Mouse (Mus musculus): ENCODE data around the gene Zfp658.

Zfp658 gene

DNA sequence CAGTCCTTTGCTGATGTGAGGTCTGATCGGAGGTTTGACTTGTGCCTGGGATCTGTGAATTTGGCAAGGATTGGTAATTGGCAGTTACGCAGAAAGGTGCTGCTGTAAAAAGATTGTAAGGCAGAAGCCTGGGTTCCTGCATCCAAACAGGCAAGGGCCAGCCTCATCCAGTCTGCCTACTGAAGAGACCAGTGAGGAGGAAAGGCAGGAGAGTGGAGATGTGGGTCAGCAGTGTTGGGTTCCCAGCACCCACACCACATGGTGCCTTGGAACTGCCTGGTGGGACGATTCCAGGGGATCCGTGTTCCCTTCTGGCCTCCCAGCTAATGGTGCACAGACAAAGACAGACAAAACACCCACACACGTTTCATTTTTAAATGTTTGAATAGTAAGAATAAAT lies 18.5 kb downstream of the Zfp658 start:
- no peak for DNase-seq (ENCODE audit: low read depth, low spot score)

DNA sequence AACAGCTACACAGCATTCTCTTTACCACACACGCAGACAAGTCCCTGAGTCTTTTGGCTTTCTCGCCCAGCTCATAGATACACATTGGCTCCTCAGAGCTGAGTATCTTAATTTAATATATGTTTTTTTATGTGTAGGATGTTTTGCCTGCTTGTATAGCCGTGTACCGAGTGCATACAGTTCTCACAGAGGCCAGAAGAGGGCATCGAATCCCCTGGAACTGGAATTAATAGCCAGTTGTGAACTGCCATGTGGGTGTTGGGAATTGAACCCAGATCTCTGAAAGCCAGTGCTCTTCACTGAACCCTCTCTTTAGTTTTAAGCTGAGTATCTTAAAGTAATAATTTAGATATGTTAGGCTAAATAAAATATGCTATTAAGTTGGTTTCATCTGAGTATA lies 22.7 kb downstream of the Zfp658 start:
- DNase-seq (ENCODE audit: low read depth, low spot score), result no peak

DNA sequence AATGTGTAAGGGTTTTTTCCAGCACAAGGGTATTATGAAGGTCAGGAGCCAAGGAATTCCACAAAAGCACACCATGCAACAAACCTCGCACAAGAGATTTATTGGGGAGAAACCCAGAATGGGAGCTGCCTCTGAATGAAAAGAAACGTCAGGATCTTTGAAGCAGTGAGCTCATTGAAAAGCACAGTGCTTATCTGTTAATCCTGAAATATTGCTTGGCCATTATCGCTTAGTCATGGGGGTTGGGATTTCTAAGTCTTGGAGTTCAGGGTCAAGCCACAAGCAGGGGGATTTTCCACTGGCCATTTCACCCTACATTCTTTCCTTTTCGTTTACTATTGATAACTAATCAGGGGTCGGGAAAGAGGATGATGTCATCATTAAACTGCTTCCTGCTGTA lies 39.8 kb downstream of the Zfp658 start:
- DNase-seq (ENCODE audit: low read depth, low spot score), result no peak

DNA sequence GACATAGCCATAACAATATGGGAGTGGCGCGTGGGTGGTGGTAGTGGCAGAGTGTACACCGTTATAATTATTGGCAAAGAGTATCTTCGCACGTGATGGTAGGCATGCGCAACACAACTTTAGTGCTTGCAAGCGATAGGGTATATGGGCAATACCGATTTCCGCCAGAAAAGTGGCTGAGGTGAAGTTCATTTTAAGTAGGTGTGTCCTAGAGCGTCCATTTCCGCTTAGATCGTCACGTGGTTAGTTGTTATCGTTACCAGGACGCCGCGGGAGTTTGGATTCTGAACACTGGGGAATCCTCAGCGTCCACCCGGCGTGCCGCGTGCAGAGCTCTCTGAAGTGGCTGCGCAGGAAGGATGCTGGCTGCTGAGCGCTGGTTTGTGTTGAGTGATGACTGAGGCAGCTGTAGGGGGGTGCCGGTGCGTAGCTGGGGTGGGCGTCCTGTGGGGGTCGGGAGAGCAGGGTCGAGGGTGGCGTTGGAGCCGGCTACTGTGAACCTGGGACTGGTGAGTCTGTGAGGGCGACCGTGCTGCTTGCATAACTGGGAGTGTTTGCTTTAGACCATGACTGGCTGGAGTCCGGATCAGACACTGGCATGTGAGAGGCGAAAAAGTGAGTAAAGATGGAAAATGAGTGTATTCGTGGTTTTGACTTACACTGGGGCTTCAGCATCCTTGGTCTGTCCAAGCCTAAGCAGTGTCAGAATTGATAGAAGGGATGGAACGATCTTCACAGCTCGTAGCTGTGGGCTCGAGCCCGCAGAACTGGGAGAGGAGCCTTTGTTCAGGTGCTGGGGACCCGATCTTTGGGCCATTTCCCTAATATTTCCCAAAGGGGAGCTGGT lies 45.1 kb downstream of the Zfp658 start, which contains the start of gene Zfp819:
Zfp819 (plus strand) TSS at position 274 of the 847 bp plus-strand sequence.
- no peak for DNase-seq (ENCODE audit: low read depth, low spot score)

DNA sequence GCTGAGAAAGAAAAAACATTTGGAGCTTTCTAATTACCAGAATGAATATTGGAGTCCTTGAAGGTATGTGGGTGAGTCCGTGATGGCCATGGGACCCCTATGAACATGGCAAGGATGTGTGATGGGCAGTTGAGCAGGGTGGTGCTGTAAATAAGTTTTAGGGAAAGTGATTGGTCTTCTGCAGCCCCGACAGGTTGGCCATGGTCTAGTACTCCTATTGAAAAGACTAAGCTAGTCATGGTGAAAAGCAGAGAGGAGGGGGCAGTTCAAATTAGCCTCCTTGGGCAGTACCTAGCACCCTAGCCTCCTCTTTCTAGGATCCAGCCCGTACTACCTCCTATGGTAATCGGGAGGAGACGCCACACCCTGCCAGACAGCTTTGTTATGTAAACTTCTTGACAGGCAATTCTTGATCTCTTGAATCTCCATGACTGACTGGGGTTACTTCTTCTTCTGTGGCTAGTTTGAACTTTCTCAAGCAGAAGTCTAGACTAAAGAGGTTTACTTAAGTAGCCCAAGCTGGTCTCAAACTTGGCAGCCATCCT lies 45.8 kb downstream of the Zfp658 start:
- DNase-seq (ENCODE audit: low read depth, low spot score), result no peak

DNA sequence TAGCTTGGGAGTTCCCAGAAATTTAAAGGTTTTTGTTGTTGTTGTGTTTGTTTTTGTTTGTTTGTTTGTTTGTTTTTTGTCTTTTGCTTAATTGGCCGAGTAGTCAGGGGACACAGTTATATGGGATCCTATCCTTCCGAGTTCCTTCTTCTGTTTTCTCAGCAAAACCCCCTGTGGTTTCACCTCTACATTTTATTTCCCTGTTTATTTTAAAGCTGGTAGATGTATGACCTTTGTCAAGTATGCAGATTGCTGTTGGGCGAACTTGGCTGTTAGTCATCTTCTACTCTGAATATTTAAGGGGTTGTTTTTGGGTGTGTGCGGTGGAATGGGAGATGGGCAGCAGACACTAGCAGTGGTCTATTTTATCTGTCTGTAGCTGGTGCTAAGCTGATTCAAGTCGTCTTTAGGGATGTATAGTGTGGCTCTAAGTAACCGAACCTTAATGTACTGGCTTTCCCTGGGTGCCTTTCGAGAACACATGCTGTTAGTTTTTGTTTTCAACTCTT lies 46.3 kb downstream of the Zfp658 start:
- no peak for DNase-seq (ENCODE audit: low read depth, low spot score)

DNA sequence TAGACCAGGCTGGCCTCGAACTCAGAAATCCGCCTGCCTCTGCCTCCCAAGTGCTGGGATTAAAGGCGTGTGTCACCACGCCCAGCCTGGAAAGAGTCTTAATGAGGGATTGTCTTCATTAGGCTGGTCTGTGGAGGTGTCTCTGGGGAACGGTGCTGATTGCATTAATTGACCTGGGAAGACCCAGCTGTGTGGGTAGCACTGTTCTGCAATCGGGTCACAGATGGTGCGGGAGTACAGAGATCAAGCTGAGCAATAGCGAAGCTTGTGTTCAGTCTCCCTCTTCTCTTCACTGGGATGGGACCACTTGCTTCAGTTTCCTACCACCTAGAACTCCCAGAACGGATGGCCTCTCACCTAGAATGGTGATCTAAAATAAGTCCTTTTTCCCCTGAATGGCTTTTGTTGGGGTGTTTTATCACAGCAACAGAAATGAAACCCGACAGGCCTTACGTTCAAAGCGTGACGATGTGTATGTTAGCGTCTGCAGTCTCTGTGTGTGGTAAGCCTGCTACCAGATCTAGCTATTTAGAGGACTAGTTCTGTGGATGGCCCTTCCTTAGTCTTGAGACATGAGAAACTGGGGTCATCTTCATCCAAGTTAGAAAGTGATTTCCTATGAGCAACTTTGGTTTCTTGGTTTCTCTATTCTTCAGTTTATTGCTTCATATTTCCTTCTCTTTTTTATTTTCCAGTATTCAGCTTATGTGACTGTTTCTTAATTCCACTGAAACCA lies 51.9 kb downstream of the Zfp658 start:
- no peak for DNase-seq (ENCODE audit: low read depth, low spot score)

DNA sequence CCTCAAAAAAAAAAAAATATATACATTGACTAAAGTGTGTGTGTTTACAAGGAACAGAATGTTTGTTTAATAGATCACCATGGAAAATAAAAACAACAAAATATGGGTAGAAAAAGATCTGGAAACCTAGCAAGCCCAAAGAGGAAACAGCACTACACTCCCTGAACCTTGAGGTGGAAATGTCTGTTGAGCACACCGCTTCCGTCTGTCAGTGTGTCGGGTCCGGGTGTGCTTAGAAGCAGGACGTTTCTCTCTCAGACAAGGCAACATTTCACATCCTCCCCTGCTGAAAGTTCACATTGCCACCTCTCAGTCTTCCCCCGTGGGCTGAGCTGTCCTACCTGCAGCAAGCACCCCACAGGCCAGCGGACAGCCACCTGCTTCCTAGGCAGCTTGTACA lies 60.9 kb downstream of the Zfp658 start:
- no peak for DNase-seq (ENCODE audit: low read depth, low spot score)

DNA sequence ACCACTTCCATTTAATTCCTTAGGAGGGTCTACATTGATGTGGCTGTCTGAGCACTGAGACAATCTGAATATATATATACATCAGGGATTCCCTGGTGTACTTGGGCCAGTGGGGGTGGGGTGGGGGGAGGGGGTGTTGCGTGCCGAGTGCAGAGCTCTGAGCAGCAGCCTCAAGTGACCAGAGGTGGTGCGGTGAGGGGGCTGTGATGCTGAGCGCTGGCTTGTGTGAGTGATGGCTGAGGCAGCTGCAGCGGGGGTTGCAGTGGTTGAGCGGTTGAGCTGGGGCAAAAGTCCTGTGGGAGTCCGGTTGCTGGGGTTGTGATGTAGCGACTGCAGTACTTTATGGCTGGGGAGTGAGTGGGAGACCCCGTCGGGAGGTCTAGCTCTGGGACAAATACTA lies 61.8 kb downstream of the Zfp658 start:
- DNase-seq (ENCODE audit: low read depth, low spot score), result no peak

Data from c-Kit-negative CD71-positive TER-119-positive erythroid progenitor cells, embryonic 14.5 days (primary cell).